Mouse (Mus musculus) layer of hippocampus, adult 2 months (tissue): Measurements from ENCODE around the gene Ddias. TPM values are rescaled to one million over a fixed set of nuclear protein-coding genes. Genes with fewer than 3 reads are reported as not detected.
"Not testable (repeated sequence)": the region's sequence is repeated elsewhere in the genome, so short reads cannot be mapped to it uniquely, and the experiment has no call there.

Experiments
- DNase-seq, 2 experiments: peaks; one replicate each; pipeline ENCODE4 v3.0.0; 2022; ENCODE audit warnings: low spot score in 2 of 2
- H3K27ac ChIP-seq: fragments of 200-600 bp; 2 replicates; pipeline ENCODE4 v1.8.1; 2022
- H3K4me3 ChIP-seq: fragments of 200-600 bp; 2 replicates; pipeline ENCODE4 v1.8.1; 2022; ENCODE audit warnings: mild to moderate bottlenecking
- CTCF ChIP-seq: fragments of 200-600 bp; conservative IDR thresholded peaks from 2 replicates; pipeline ENCODE4 v1.8.1; 2022; ENCODE audit warnings: antibody characterized with exemption, mild to moderate bottlenecking, moderate library complexity
- long read RNA-seq, 2 experiments: library from polyadenylated mRNA; stranded (forward); transcript quantifications; one replicate each; pipeline ENCODE4 v2.0.0; 2021; ENCODE audit warnings: borderline mapping rate in 2 of 2
- total RNA-seq, 2 experiments: library from RNA; stranded (reverse); gene quantifications; 2 replicates each; pipeline ENCODE4 v1.2.3; 2021

The Ddias gene
- under 1 TPM; 0.69 to 0.79 TPM for total RNA-seq
- long read RNA-seq, experiment 1: 0 reads
- long read RNA-seq, experiment 2, partial matches to known transcripts: 0 of 2 reads
- long read RNA-seq, experiment 2, other reads (novel, unspliced or antisense): 0 of 2 reads

DNA sequence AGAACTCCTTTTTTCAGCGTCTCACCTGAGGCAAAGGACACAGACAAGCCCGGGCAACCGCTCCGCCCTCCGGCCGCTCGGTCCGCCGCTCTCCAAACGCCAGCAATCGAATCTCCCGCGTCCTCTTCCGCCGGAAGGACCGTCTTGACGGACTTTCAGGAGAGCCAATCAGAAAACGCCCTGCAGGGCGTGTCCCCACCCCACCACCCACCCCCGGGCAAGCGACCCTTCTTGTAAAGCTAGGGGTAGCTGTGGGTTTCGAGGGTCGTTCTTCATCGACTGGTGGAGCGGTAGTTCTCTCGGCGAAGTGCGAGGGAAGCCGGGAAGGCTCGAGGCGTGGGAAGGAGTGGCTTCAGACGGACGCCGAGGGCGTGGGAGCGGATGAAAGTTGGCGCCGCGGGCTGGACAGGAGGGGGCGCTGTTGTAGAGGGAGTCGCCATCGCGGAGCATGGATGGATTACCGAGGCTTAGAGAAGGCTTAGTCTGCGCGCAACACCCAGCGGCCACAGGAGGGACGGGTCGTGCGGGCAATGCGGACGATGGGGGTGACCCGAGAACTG lies at the start of gene Ddias, which contains the start of gene Prcp:
Ddias (minus strand) TSS at position 132 of the 560 bp plus-strand sequence.
Prcp (plus strand) TSS at position 355 of the 560 bp plus-strand sequence.
- peak within 1 kb of the TSS; percentile 87 for H3K4me3 ChIP-seq
- H3K27ac ChIP-seq: peak within 1 kb of the TSS; percentile 99
- TF ChIP-seq CTCF: peak; percentile 95
- peak; percentile 88 to 96 for DNase-seq

DNA sequence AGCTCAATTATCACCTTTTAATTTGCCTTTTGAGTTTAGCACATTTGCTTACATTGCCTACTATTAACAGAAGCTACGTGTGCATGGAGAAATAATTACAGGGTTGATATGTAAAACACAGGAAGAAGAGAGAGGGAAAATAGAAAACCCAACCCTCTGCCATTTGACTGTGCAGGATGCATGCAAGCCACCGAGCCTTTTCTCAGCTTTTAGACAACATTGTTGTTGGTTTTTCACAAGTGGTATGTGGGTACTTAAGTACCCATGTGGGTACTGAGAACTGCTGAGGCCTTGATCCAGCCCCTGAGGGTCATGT lies 46.8 kb upstream of the Ddias start:
- H3K27ac ChIP-seq: no peak overlapping the region
- DNase-seq: no peak
- TF ChIP-seq CTCF: no peak
- no peak overlapping the region for H3K4me3 ChIP-seq

DNA sequence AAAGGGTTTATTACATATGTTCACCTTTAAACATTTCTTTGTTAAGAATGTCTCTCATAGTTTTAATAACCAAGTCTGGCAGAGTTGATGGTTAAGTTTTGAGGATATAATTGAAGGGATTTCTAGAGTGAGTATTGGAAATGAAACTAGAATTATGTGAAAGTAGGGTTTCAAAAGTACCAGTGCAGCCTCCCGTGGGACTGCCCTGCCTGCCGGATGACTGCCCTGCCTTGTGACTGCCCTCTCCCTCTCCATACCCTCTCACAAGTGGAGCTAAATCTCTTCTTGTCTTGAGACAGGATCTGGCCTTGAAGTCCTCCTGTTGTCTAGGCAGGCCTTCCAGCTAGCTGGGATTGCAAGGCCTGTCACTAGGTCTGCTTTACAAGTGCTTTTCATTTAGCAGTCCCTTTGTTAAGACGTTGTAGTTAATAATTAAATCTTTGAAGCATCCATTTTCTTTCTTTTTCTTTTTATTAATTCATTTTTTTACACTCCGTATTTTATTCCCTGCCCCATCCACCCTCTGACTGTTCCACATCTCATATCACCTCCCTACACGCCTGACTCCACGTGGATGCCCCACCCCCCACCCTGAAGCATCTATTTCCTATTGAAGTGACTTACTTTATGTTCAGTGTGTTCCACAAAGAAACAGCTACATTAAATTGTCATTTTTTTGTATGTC lies 46.3 kb upstream of the Ddias start:
- H3K4me3 ChIP-seq: no peak overlapping the region
- H3K27ac ChIP-seq: no peak overlapping the region
- no peak for DNase-seq
- TF ChIP-seq CTCF: no peak

DNA sequence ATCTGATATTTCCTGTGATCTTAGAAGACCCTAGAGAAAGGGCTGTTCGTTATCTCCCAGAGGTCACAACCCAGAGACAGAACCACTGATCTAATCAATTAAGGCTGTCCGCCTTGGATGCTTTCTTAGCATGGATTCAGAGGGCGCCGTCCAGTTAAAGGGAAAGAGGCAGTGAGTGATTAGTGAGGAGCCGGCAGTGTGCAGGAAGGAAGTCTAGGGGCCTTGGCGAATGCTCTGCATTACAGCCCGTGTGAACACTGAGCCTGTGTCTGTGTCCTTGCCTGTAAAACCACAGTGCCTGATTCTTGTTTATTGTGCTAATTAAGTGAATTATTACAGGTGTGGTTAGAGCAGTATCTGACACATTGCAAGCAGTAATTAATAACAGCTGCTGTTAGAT lies 30.2 kb upstream of the Ddias start:
- H3K27ac ChIP-seq, H3K4me3 ChIP-seq, DNase-seq: not testable (repeated sequence)

DNA sequence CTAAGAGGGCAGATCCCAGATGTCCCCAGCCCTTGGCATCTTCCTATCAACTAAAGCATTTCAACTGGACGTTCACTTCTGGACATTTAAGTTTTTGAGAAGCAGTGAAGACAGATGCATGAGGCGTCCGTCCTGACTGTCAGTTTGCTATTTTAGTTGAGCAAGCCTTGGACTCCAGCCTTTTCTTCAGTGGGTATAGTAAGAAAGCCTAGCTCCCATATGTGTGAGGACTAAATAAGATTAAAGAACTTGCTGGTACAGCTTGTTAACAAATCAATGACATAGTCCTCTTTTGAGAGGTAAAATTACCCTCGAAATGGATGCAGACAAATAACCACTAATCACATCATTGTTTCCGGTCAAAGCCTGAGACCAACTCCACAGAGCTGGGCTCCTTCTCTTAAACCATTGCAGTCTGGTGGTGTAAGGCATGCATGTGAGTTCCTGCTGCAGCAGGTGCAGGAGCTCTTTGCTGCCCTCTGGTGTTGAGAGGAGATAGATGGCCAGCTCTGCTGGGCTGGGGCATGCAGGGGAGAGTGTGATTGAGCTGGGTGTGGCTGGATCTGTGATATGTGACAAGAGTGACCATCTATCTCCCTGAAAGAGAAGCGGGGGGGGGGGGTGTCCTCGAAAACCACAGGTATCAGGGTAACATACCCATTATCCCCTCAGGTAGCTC lies 29.5 kb upstream of the Ddias start:
- peak; percentile 86 for TF ChIP-seq CTCF
- peak; percentile 46 to 70 for DNase-seq
- Histone ChIP-seq H3K27ac (no peak overlapping the region), H3K4me3 (no peak overlapping the region)

DNA sequence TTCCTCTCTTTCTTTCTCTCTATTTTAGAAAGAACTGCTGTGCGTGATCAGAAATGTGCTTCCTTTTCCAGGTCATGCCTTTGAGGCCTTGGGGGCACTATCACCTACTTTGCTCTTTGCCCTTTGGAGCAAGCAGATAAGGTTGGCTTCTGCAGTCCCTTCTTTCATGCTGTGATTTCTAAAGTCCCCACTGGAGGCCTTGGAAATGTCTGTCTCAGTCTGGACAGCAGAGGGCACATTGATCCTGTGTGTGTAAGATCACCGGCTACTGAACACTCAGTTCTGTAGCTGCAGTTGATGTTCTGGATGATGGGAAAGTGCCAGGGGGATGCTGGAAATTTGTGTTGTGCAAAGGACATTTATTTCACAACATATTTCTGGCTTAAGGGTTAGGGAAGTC lies 23.0 kb upstream of the Ddias start:
- no peak overlapping the region for H3K4me3 ChIP-seq
- H3K27ac ChIP-seq: no peak overlapping the region
- no peak for DNase-seq

DNA sequence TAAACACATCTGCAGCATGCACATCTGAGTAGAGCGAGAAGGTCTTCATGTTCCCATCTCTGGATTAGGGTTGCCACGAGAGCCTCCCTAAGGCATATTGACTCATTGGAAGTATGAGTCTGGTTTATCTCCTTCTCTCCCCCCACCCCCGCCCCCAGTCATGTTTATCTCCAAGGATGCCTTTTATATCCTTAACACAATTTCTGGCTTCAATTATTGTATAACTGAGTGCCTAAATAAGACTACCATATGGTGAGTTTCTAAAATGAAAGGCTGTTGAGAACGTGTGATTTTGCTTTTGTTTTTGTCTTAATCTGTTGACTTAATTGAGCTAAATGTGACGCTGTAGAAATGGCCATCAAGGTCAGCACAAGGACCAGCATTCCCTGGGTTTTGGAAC lies 22.0 kb upstream of the Ddias start:
- no peak overlapping the region for H3K4me3 ChIP-seq
- no peak overlapping the region for H3K27ac ChIP-seq
- TF ChIP-seq CTCF: no peak
- no peak for DNase-seq

More for the DNA sequence above, 23.0 kb upstream of the Ddias start:
- TF ChIP-seq CTCF: peak; percentile 71

DNA sequence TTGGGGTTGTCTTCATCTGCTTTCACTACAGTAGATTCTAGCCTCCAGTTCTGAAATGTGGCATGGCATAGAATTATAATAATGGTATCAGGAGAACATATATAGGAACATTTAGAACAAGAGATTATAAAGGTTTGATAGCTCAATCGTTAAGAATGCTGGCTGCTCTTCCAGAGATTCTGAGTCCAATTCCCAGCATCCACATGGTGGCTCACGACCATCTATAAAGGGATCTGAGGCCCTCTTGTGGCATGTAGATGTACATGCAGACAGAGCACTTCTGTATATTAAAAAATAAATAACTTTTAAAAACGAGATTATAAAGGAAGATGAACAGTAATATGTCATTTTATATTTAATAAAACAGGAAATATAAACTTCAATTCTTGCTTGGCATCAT lies 19.4 kb upstream of the Ddias start:
- DNase-seq: no peak
- Histone ChIP-seq H3K27ac (no peak overlapping the region), H3K4me3 (no peak overlapping the region)
- TF ChIP-seq CTCF: peak; percentile 61

DNA sequence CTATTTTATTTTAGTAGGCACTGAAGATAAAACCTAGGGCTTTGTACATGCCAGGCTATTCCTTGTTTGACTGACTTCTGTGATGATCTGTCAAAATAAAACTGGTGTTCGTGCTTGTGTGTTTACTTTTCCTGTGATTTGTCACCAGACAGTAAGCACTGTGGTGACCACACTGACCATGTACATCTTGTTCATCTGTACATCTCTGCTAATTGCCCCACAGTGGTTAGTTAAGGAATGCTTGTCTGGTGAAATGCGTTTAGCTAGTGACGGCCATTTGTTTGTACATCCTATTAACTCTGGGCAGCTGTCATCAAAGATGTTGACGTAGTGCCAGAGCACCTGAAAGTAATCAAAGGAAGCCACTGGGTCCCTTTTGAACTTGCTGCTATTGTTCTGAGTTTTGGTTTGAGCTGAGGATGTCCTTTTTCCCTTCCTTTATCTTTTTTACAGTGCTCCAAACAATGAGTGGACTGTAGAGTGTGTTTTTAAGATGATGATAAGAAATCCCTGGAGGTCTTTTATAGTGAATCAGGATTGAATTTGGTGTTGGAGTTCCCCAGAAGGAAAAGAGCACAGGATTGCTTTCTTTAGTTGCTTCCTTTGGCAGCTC lies 16.7 kb upstream of the Ddias start:
- no peak for TF ChIP-seq CTCF
- no peak overlapping the region for H3K4me3 ChIP-seq
- no peak for DNase-seq
- no peak overlapping the region for H3K27ac ChIP-seq

DNA sequence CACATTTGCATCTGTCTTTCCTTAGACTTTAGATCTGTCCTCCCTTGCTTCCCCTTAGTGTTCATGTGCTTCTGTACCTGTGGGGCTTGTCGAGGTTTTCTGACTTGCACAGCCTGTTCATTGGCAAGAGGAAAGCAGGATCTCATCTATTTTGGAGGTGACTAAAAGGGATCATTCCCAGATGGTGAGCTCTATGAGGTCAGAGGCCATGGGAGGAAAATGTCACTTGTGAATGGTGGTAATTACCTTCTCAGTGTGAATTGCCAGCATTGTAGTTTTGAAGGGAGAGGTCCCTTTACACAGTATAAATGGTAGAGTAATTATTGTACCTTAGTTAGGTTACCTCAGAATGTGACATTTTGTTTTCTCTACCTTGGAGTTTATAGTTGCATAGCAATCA lies 16.2 kb upstream of the Ddias start:
- TF ChIP-seq CTCF: no peak
- H3K27ac ChIP-seq: no peak overlapping the region
- no peak for DNase-seq
- no peak overlapping the region for H3K4me3 ChIP-seq

DNA sequence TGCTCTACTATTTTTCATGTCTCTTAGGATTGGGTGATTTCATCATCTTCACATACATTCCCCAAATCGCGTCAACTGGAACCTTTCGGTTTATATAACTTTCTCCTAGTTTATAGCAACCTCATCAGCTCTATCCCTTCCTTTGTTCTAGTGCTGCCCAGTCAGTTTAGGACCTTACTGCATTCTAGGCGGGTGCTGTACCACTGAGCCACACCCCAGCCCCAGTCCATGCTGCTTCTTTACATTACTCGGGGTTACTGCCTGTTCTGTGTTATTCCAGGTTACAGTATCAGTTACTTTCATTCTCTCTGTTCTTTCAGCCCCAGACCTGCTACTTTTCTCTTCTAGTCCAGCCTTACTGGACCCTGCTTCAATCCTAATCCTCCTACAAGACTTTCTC lies 13.2 kb upstream of the Ddias start:
- no peak for DNase-seq
- Histone ChIP-seq H3K27ac (no peak overlapping the region), H3K4me3 (no peak overlapping the region)
- no peak for TF ChIP-seq CTCF

DNA sequence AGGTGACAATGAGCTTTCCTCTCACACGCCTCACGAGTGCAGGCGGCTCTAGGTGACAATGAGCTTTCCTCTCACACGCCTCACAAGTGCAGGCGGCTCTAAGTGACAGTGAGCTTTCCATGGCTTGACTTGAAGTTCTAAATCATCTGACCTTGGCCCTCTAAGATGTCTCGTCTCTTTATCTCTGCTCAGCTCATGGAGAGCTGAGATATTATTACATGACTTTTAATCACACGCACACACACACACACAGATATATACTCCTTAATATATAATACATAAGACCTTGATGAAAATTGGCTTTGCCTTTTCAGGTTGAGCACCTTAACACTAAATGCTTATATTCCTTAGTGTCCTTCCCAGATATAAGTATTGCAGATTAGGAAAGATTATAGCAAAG lies 12.8 kb upstream of the Ddias start:
- Histone ChIP-seq H3K27ac (no peak overlapping the region), H3K4me3 (no peak overlapping the region)
- TF ChIP-seq CTCF: no peak
- no peak for DNase-seq

DNA sequence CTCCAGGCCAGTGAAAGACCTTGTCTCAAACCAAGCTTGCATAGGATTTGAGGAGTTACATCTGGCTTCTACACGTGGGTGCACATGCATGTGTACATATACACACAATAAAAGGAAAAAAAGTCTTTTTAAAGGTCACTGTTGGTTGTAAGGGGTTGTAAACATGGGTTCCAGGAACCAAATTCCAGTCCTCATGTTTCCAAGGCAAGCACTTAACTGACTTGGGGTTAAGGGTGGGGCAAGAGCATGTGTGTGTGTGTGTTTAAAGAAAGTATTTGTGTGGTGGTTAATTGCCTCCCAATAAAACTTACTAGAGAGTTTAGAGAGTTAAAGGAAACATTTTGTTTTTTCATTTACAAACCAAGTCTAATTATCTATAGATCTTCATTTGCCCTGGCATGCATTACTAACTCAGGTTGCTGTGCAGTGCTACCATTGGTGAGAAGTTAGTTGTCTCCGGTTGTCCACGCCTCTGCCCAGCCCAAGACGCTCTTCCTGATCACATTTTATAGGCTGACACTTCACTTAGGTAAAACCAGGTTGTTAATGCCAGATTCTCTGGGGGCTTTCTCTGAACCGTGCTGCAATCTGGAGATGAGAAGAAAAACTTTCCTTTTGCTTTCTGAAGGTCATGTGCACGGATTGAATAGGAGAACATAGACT lies 11.1 kb upstream of the Ddias start:
- Histone ChIP-seq H3K27ac (no peak overlapping the region), H3K4me3 (no peak overlapping the region)
- no peak for TF ChIP-seq CTCF
- DNase-seq: no peak
